Mouse (Mus musculus) gastrocnemius, adult 2 months (tissue): ENCODE data around the gene Bcas3. TPM values are rescaled to one million over a fixed set of nuclear protein-coding genes. Genes with fewer than 3 reads are reported as not detected.

ENCODE experiments used
- DNase-seq: peaks from one replicate; pipeline ENCODE4 v3.0.0; 2022
- H3K27ac ChIP-seq: fragments of 200-600 bp; 2 replicates; pipeline ENCODE4 v1.8.1; 2022; ENCODE audit warnings: mild to moderate bottlenecking
- H3K4me3 ChIP-seq: fragments of 200-600 bp; 2 replicates; pipeline ENCODE4 v1.8.1; 2022; ENCODE audit warnings: mild to moderate bottlenecking, moderate library complexity
- CTCF ChIP-seq: fragments of 200-600 bp; IDR thresholded peaks from 2 replicates; pipeline ENCODE4 v1.8.1; 2022; ENCODE audit warnings: antibody characterized with exemption, mild to moderate bottlenecking, moderate library complexity
- intact Hi-C: fragments of 180-260 bp; cut with DNase I; formaldehyde crosslinking; loops from one replicate; pipeline ENCODE4 v1.15.1; 2025
- total RNA-seq, 2 experiments: library from RNA; stranded (reverse); gene quantifications; 2 replicates each; pipeline ENCODE4 v1.2.3; 2021

The Bcas3 gene
- total RNA-seq, 2 experiments from 2014 or later, result 39.6 to 46.6 TPM

- DNase-seq, result no peak
- Histone ChIP-seq H3K4me3 (no peak overlapping the region), H3K27ac (no peak overlapping the region)
- intact Hi-C loops, result no loop called here
- no peak for TF ChIP-seq CTCF
Measured at GRCm38 (mm10) chr11:85684981-85685380, 332.0 kb downstream of the Bcas3 start.

GRCm38 (mm10) chr11:85687816-85688439 is 335.0 kb downstream of the Bcas3 start:
- no peak for TF ChIP-seq CTCF

DNA sequence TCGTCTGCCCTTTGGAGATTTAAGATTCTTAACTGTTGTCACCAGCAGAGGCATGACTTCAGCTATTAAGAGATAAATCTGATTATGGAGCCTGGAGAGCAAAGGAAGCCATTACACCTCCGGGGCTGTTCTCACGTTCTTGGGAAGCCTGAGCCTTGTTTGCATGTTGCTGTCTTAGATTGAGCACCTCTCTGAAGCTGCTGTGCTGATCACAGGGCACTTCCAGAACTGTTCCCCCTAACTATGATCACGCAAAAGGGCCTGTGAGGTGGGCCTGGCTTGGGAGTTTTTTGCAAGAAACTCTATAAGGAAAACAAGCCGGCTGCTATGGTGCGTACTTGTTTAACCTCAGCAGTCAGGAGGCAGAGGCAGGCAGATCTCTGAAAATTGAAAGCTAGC is 335.5 kb downstream of the Bcas3 start:
- no peak for DNase-seq
- intact Hi-C loops, result no loop called here
- Histone ChIP-seq H3K4me3 (no peak overlapping the region), H3K27ac (no peak overlapping the region)
- no peak for TF ChIP-seq CTCF

More at GRCm38 (mm10) chr11:85687816-85688439, 335.0 kb downstream of the Bcas3 start:
- 0 out of 2 replicates have a peak overlapping the region, but pooled peaks have one; percentile 5 for H3K27ac ChIP-seq
- H3K4me3 ChIP-seq, result no peak overlapping the region
- intact Hi-C loops, result no loop called here
- DNase-seq, result no peak

DNA sequence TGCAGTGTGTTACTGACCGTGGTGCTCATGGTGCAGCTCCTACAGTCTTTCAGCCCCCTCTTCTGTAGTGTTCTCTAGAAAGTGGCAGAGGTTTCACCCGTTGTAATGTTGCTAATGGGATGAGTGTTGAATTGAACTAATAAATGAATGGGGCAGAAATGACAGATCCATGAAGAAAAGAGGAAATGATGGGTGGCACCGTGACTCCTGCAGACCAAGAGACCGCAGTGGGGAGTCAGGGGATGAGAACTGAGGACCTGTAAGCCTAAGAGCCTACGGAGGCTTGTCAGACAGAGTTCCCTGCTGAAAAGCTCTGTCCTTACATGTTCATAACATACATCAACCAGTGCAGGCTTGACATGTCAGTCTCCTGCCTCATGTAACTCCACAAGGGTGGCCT is 336.3 kb downstream of the Bcas3 start:
- no peak for TF ChIP-seq CTCF
- intact Hi-C loops, result no loop called here
- H3K4me3 ChIP-seq, result no peak overlapping the region
- DNase-seq, result no peak
- no peak overlapping the region for H3K27ac ChIP-seq

DNA sequence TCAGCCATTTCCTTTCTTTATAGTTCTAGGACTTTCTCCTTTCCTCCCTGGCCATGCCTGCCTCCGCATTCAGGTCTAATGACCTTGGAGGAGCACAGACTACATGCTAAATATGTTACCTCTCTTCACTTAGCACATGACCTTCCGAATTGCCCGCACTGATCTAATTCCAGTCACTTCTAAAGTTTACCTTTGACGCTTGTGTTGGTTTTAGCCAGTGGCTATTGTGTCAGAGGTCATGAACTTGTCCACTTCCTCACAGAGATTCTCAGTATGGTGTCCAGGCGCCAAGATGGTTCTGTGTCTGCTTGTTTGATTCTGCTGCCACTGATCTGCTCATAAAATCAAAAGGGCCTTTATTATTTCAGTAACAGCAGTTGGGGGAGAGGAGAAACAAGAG is 338.3 kb downstream of the Bcas3 start:
- DNase-seq, result no peak
- no peak for TF ChIP-seq CTCF
- H3K4me3 ChIP-seq, result no peak overlapping the region
- intact Hi-C loops, result no loop called here
- no peak overlapping the region for H3K27ac ChIP-seq

DNA sequence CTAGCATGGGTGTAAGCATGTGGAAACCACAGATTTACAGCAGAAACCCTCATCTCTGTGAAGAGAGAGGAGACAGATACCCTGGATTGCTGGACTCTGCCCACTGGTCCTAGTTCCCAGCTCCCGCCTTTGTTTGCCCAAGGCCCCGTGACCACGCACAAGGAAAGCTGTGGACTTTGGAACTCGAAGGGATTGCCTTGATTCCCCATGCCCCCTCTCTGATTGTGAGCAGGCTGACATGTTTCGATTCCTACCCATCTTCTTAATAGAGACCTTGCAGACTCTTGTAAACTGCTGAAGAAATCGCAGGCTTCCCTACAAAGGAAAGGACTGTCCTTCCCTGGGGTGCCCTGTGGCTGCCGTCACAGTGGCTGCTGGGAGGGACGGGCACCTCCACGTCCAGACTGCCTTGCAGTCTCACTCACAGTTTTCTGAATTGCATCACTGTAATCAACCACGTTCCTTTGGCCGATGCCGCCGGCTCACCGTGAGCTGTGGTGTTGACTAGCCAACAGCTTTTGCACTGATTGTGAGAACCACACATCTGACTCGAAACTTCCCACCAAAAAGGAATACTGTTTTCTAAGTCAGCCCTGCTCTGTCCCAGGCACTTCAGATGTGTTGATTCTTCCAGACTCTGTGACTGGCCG is 342.8 kb downstream of the Bcas3 start:
- Histone ChIP-seq H3K4me3 (no peak overlapping the region), H3K27ac (peak overlapping the region; percentile 58)
- TF ChIP-seq CTCF, result no peak
- intact Hi-C loops, result no loop called here
- peak; percentile 27 for DNase-seq

- intact Hi-C loops, result no loop called here
- Histone ChIP-seq H3K27ac (peak overlapping the region; percentile 58), H3K4me3 (no peak overlapping the region)
- no peak for DNase-seq
- TF ChIP-seq CTCF, result no peak
Measured at GRCm38 (mm10) chr11:85696491-85697398, 343.8 kb downstream of the Bcas3 start.

- intact Hi-C loops, result no loop called here
- Histone ChIP-seq H3K27ac (peak overlapping the region; percentile 58), H3K4me3 (no peak overlapping the region)
- TF ChIP-seq CTCF, result no peak
- no peak for DNase-seq
Measured at GRCm38 (mm10) chr11:85697468-85697867, 344.5 kb downstream of the Bcas3 start.

- intact Hi-C loops, result no loop called here
- no peak for DNase-seq
- H3K27ac ChIP-seq, result peak overlapping the region; percentile 58
- no peak overlapping the region for H3K4me3 ChIP-seq
- TF ChIP-seq CTCF, result no peak
Measured at GRCm38 (mm10) chr11:85698242-85698641, 345.3 kb downstream of the Bcas3 start.

GRCm38 (mm10) chr11:85704062-85704748 is 351.2 kb downstream of the Bcas3 start:
- TF ChIP-seq CTCF, result no peak
- no peak overlapping the region for H3K4me3 ChIP-seq
- intact Hi-C loops, result no loop called here
- no peak for DNase-seq
- H3K27ac ChIP-seq, result no peak overlapping the region

DNA sequence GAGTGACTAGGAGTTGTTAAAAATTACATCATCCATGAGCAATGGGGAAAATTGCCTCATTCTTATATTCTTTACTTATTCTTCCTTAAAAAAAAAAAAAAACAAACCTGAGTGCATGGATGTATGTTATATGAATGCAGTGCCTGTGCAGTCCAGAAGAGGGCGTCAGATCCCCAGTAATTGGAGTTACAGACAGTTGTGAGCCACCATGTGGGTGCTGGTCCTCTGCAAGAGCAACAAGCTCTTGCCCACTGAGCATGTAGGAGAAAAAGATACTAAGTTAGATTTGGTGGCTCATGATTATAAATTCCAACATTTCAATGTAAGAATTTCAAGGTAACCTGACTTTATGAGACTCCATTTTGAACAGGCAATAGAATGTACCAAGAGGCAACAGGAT is 353.7 kb downstream of the Bcas3 start:
- intact Hi-C loops, result loop anchor here (5.0 kb wide), 1 partner anchor 116 kb away; no protein-coding TSS in a partner anchor
- no peak overlapping the region for H3K27ac ChIP-seq
- no peak overlapping the region for H3K4me3 ChIP-seq
- DNase-seq, result no peak
- TF ChIP-seq CTCF, result peak; percentile 59

- no peak overlapping the region for H3K4me3 ChIP-seq
- TF ChIP-seq CTCF, result no peak
- DNase-seq, result no peak
- H3K27ac ChIP-seq, result no peak overlapping the region
- intact Hi-C loops, result loop anchor here (5.0 kb wide), 1 partner anchor 115 kb away; no protein-coding TSS in a partner anchor
Measured at GRCm38 (mm10) chr11:85707496-85707895, 354.5 kb downstream of the Bcas3 start.
